Mouse (Mus musculus): ENCODE results near the gene Gm5415. TPM values are rescaled to one million over a fixed set of nuclear protein-coding genes. Genes with fewer than 3 reads are reported as not detected.
"Not testable (repeated sequence)": the region's sequence is repeated elsewhere in the genome, so short reads cannot be mapped to it uniquely, and the experiment has no call there.

Gene Gm5415
- total RNA-seq (2021) = not detected
- long read RNA-seq, experiment 1 = 0 reads
- long read RNA-seq, experiment 2 = 0 reads

DNA sequence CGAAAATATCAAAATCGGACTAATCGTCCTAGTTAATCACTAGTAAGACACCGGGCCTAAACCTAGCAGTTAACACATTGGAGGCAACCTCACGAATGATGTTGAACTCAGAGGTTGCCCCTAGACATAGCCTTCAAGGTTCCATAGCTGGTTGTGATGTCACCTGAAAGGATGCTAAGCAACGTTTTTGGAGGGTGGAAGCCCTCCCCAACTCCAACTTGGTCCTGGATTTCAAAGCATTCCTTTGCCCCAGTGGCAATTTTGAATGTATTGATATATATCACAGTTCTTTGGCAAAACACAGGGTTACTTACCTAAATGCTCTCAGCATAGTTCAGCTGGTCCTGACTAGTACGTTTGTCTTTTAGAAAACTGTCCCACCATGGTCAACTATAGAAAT is at the start of gene Gm5415:
TSS of gene Gm5415 (minus strand) at position 101 of the 400 bp plus-strand sequence.
- intact Hi-C loops (cut with DNase I); DNase-seq: not testable (repeated sequence)

GRCm38 (mm10) chr1:32568901-32569300 is 21.8 kb upstream of the Gm5415 start:
- intact Hi-C loops (cut with DNase I) = no loop called here
- no peak for DNase-seq

DNA sequence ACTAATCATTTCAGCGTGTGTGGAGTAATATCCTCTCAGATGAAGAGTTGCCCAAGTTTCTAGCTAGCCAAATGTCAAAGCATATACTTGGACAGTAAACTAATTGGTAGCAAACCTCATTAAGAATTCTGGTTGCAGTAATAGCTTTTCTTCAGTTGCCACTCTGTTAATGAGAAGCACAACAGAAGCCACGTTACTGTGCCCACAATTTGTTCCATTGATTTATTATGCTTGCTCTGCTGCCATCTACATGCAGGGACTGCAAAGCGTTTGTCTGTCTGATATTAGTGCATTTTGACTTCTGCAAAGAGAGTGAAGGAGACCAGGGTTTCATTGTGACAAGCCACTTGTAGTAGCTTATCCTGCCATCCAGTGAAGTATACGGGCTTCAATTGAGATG is 6.8 kb upstream of the Gm5415 start:
- DNase-seq = no peak
- intact Hi-C loops (cut with DNase I) = loop anchor here (10.0 kb wide), 1 partner anchor 379 kb away; the partner anchor contains the start of gene Khdrbs2

DNA sequence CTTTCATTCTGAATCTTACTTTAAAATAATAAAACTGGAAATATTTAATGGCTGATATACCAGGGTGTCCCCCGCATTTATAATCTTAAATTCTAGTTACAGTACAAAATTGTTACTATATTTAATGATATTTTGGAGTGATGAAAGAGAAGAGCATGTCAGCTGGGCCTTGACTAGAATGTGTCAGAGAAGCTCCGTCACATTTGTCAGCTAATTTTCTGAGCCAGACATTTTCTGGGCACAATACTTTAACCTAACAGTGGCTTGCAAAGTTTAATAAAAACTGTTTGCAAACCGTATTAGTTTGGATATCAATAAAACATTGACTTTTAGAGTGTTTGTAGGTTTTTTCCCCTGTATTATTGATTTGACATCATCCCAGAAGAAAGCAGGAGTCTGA is 6.4 kb upstream of the Gm5415 start:
- no peak for DNase-seq
- intact Hi-C loops (cut with DNase I) = loop anchor here (10.0 kb wide), 1 partner anchor 379 kb away; the partner anchor contains the start of gene Khdrbs2

GRCm38 (mm10) chr1:32503381-32503780 is 43.7 kb downstream of the Gm5415 start:
- DNase-seq = no peak
- intact Hi-C loops (cut with DNase I) = no loop called here
